Mouse (Mus musculus): ENCODE measurements around the gene Ggt5. TPM values are rescaled to one million over a fixed set of nuclear protein-coding genes. Genes with fewer than 3 reads are reported as not detected.
A peak's percentile ranks its signal among the peaks of the same experiment; 100 is the strongest.

The Ggt5 gene
- total and polyA plus RNA-seq, 3 experiments = 3.8 to 41.9 (median 7.9) TPM

GRCm38 (mm10) chr10:75661381-75661780 is 72.2 kb downstream of the Ggt5 start:
- Histone ChIP-seq H3K4me3 (no peak overlapping the region), H3K79me2 (replicated peaks; ENCODE audit: control insufficient read depth, insufficient read depth, low read length) (no peaks in the 10 kb centered on the region), H3K36me3 (ENCODE audit: control insufficient read depth, insufficient read depth, low read length) (no peaks in the 10 kb centered on the region), H3K27me3 (ENCODE audit: control insufficient read depth, insufficient read depth, low read length) (no peaks in the 10 kb centered on the region), H3K4me1 (ENCODE audit: control insufficient read depth, insufficient read depth, low read length) (peaks cover 2% of the 10 kb centered on the region), H3K27ac (no peak overlapping the region), H3K9ac (ENCODE audit: low read depth, low read length) (no peak overlapping the region)
- no peak for DNase-seq
- no peak for TF ChIP-seq CTCF (IDR thresholded peaks at IDR 0.05)
- no peak for TF ChIP-seq POLR2A (IDR thresholded peaks at IDR 0.05; ENCODE audit: insufficient read depth, low read depth, low read length)
- TF ChIP-seq EP300 (IDR thresholded peaks at IDR 0.05; ENCODE audit: insufficient read depth, low read depth, low read length) = no peak
- intact Hi-C loops (cut with DNase I) = no loop called here
- whole genome bisulfite sequencing = 75% methylated on average over 6 of the region's 6 CpGs

DNA sequence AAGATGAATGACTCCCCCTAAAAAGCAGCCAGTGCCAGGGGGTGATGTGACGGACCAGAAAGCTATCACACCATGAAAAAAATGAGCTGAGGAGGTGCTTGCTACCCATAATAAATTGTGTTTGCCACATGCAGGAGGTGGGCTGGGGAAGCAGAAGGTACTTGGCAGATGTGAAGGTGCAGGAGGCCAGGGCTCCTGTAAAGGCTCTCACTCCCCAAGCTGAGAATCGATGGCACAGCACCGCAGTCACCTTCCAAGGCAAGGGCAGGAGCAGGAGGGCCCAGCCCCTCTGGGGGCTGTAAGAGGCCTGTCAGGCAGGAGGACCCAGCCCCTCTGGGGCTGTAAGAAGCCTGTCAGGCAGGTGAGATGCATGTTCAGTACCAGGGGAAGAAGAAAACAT is 72.7 kb downstream of the Ggt5 start:
- DNase-seq = no peak
- TF ChIP-seq EP300 (IDR thresholded peaks at IDR 0.05; ENCODE audit: insufficient read depth, low read depth, low read length) = no peak
- TF ChIP-seq POLR2A (IDR thresholded peaks at IDR 0.05; ENCODE audit: insufficient read depth, low read depth, low read length) = no peak
- WGBS = 87% methylated on average over 3 of the region's 3 CpGs
- H3K4me1 ChIP-seq (ENCODE audit: control insufficient read depth, insufficient read depth, low read length) = peaks cover 7% of the 10 kb centered on the region
- no peaks in the 10 kb centered on the region for H3K79me2 ChIP-seq (replicated peaks; ENCODE audit: control insufficient read depth, insufficient read depth, low read length)
- no peaks in the 10 kb centered on the region for H3K36me3 ChIP-seq (ENCODE audit: control insufficient read depth, insufficient read depth, low read length)
- no peak overlapping the region for H3K27ac ChIP-seq
- intact Hi-C loops (cut with DNase I) = no loop called here
- no peaks in the 10 kb centered on the region for H3K27me3 ChIP-seq (ENCODE audit: control insufficient read depth, insufficient read depth, low read length)
- no peak overlapping the region for H3K4me3 ChIP-seq
- no peak overlapping the region for H3K9ac ChIP-seq (ENCODE audit: low read depth, low read length)

GRCm38 (mm10) chr10:75662575-75662974 is 73.4 kb downstream of the Ggt5 start:
- Histone ChIP-seq H3K27ac (no peak overlapping the region), H3K79me2 (replicated peaks; ENCODE audit: control insufficient read depth, insufficient read depth, low read length) (no peaks in the 10 kb centered on the region), H3K36me3 (ENCODE audit: control insufficient read depth, insufficient read depth, low read length) (no peaks in the 10 kb centered on the region), H3K4me1 (ENCODE audit: control insufficient read depth, insufficient read depth, low read length) (peaks cover 7% of the 10 kb centered on the region), H3K4me3 (no peak overlapping the region), H3K27me3 (ENCODE audit: control insufficient read depth, insufficient read depth, low read length) (no peaks in the 10 kb centered on the region), H3K9ac (ENCODE audit: low read depth, low read length) (no peak overlapping the region)
- intact Hi-C loops (cut with DNase I) = no loop called here
- WGBS = 84% methylated on average over 4 of the region's 4 CpGs
- no peak for DNase-seq
- TF ChIP-seq EP300 (IDR thresholded peaks at IDR 0.05; ENCODE audit: insufficient read depth, low read depth, low read length) (no peak), CTCF (IDR thresholded peaks at IDR 0.05) (no peak), POLR2A (IDR thresholded peaks at IDR 0.05; ENCODE audit: insufficient read depth, low read depth, low read length) (no peak)

DNA sequence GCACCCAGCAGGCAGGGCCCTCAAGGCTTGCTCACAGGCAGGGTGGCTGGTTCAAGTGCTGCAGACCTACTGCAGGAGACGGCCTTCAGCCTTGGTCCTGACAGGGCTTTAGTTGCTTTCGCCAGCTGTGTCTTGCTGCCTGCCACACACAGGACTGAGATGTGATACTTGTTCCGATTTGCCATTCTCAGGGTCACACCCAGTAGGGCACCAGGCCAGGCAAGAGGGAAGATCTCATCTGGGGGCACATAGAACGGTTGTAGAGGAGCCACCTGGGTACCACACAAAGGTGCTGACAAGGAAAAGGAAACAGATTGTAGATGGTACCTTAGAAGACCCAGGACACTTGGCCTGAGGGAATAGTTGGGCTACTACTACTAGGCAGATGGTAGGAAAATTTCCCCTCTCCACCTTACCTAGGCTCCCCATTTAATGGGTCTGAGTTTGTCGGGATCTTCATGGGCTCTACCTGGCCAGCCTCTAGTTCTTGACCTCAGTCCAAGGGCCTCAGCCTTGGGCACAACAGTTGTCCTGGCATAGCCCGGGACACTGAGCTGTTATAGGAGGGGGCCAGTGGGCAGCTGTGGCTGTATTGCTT is 75.6 kb downstream of the Ggt5 start:
- no peaks in the 10 kb centered on the region for H3K27me3 ChIP-seq (ENCODE audit: control insufficient read depth, insufficient read depth, low read length)
- H3K36me3 ChIP-seq (ENCODE audit: control insufficient read depth, insufficient read depth, low read length) = no peaks in the 10 kb centered on the region
- intact Hi-C loops (cut with DNase I) = no loop called here
- 91% methylated on average over 6 of the region's 6 CpGs for WGBS
- DNase-seq = no peak
- TF ChIP-seq POLR2A (IDR thresholded peaks at IDR 0.05; ENCODE audit: insufficient read depth, low read depth, low read length) = no peak
- TF ChIP-seq EP300 (IDR thresholded peaks at IDR 0.05; ENCODE audit: insufficient read depth, low read depth, low read length) = no peak
- no peak for TF ChIP-seq CTCF (IDR thresholded peaks at IDR 0.05)
- H3K79me2 ChIP-seq (replicated peaks; ENCODE audit: control insufficient read depth, insufficient read depth, low read length) = no peaks in the 10 kb centered on the region
- H3K27ac ChIP-seq = no peak overlapping the region
- H3K4me3 ChIP-seq = no peak overlapping the region
- H3K9ac ChIP-seq (ENCODE audit: low read depth, low read length) = no peak overlapping the region
- peaks cover 10% of the 10 kb centered on the region for H3K4me1 ChIP-seq (ENCODE audit: control insufficient read depth, insufficient read depth, low read length)

GRCm38 (mm10) chr10:75666451-75667030 is 77.4 kb downstream of the Ggt5 start:
- Histone ChIP-seq H3K9ac (ENCODE audit: low read depth, low read length) (peak overlapping the region; percentile 87), H3K36me3 (ENCODE audit: control insufficient read depth, insufficient read depth, low read length) (no peaks in the 10 kb centered on the region), H3K4me1 (ENCODE audit: control insufficient read depth, insufficient read depth, low read length) (peaks cover 10% of the 10 kb centered on the region), H3K27me3 (ENCODE audit: control insufficient read depth, insufficient read depth, low read length) (no peaks in the 10 kb centered on the region), H3K27ac (peak overlapping the region; percentile 80; the same call in 1 of the 2 replicates), H3K79me2 (replicated peaks; ENCODE audit: control insufficient read depth, insufficient read depth, low read length) (no peaks in the 10 kb centered on the region), H3K4me3 (peak overlapping the region; percentile 74)
- no peak for TF ChIP-seq POLR2A (IDR thresholded peaks at IDR 0.05; ENCODE audit: insufficient read depth, low read depth, low read length)
- no peak for TF ChIP-seq EP300 (IDR thresholded peaks at IDR 0.05; ENCODE audit: insufficient read depth, low read depth, low read length)
- DNase-seq = no peak
- WGBS = 34% methylated on average over 4 of the region's 4 CpGs
- intact Hi-C loops (cut with DNase I) = no loop called here

Other genes with a start within 250 kb of the Ggt5 start
- gene Upb1, start 188.2 kb upstream of the Ggt5 start, total RNA-seq (2021) = under 1 TPM; 0.70 to 0.89 TPM
- 0.35 and 0.70 TPM in 2 replicates for gene Upb1, start 188.2 kb upstream of the Ggt5 start, polyA plus RNA-seq (2012; rRNA removed)
- 10 to 100 TPM; 61.1 to 65.8 TPM for gene Snrpd3, start 71.8 kb upstream of the Ggt5 start, total RNA-seq (2021)
- 20.8 and 24.8 TPM in 2 replicates for gene Snrpd3, start 71.8 kb upstream of the Ggt5 start, polyA plus RNA-seq (2012; rRNA removed)
- 10 to 100 TPM; 33.2 to 37.7 TPM for gene Gucd1, start 71.4 kb upstream of the Ggt5 start, total RNA-seq (2021)
- gene Gucd1, start 71.4 kb upstream of the Ggt5 start, polyA plus RNA-seq (2012; rRNA removed) = 44.7 and 50.3 TPM in 2 replicates
- gene Lrrc75b, start 29.0 kb upstream of the Ggt5 start, total RNA-seq (2021) = under 1 TPM; 0.66 to 0.84 TPM
- 1.00 and 1.3 TPM in 2 replicates for gene Lrrc75b, start 29.0 kb upstream of the Ggt5 start, polyA plus RNA-seq (2012; rRNA removed)
- under 1 TPM in 1 of 2 experiments, not detected in 1; 0.31 TPM for gene Ggt1, start 27.7 kb upstream of the Ggt5 start, total RNA-seq (2021)
- gene Ggt1, start 27.7 kb upstream of the Ggt5 start, polyA plus RNA-seq (2012; rRNA removed) = 0.35 TPM in 1 of 2 replicates, not detected in the other
- 1 to 10 TPM; 1.3 to 1.8 TPM for gene Susd2, start 54.7 kb downstream of the Ggt5 start, total RNA-seq (2021)
- 4.3 TPM in 2 replicates for gene Susd2, start 54.7 kb downstream of the Ggt5 start, polyA plus RNA-seq (2012; rRNA removed)
- gene Cabin1, start 175.0 kb downstream of the Ggt5 start, total RNA-seq (2021) = 10 to 100 TPM; 13.6 to 19.9 TPM
- 17.9 and 21.1 TPM in 2 replicates for gene Cabin1, start 175.0 kb downstream of the Ggt5 start, polyA plus RNA-seq (2012; rRNA removed)
- gene Ddt, start 184.1 kb downstream of the Ggt5 start, total RNA-seq (2021) = 100 to 1,000 TPM in 1 of 2 experiments, 10 to 100 TPM in 1; 89.2 to 110 TPM
- 90.1 and 116 TPM in 2 replicates for gene Ddt, start 184.1 kb downstream of the Ggt5 start, polyA plus RNA-seq (2012; rRNA removed)
- gene Gm20441, start 191.6 kb downstream of the Ggt5 start, total RNA-seq (2021) = not detected
- gene Gm20441, start 191.6 kb downstream of the Ggt5 start, polyA plus RNA-seq (2012; rRNA removed) = not detected in 2 replicates
- 1 to 10 TPM; 2.9 to 5.7 TPM for gene Gstt3, start 192.1 kb downstream of the Ggt5 start, total RNA-seq (2021)
- 7.1 and 9.0 TPM in 2 replicates for gene Gstt3, start 192.1 kb downstream of the Ggt5 start, polyA plus RNA-seq (2012; rRNA removed)
- gene Gstt1, start 209.2 kb downstream of the Ggt5 start, total RNA-seq (2021) = 10 to 100 TPM; 15.8 to 16.8 TPM
- 52.1 and 58.5 TPM in 2 replicates for gene Gstt1, start 209.2 kb downstream of the Ggt5 start, polyA plus RNA-seq (2012; rRNA removed)
- not detected for gene Gstt4, start 233.2 kb downstream of the Ggt5 start, total RNA-seq (2021)
- 0.29 and 0.44 TPM in 2 replicates for gene Gstt4, start 233.2 kb downstream of the Ggt5 start, polyA plus RNA-seq (2012; rRNA removed)
- gene Gstt2, start 248.1 kb downstream of the Ggt5 start, total RNA-seq (2021) = 10 to 100 TPM in 1 of 2 experiments, 1 to 10 TPM in 1; 8.0 to 12.8 TPM
- gene Gstt2, start 248.1 kb downstream of the Ggt5 start, polyA plus RNA-seq (2012; rRNA removed) = 53.4 and 69.1 TPM in 2 replicates